Mouse (Mus musculus) lung, adult 2 months (tissue): ENCODE results near the gene Gm11060.

ENCODE experiments used
- CTCF ChIP-seq: fragments of 200-500 bp; IDR thresholded peaks from 2 replicates; pipeline ENCODE4 v1.5.1; 2011; ENCODE audit warnings: mild to moderate bottlenecking, low read length, control low read depth; ENCODE audit not compliant: insufficient read depth
- POLR2A ChIP-seq: fragments of 200-500 bp; IDR thresholded peaks from 2 replicates; pipeline ENCODE4 v1.6.1; 2011; ENCODE audit warnings: low read depth, mild to moderate bottlenecking, control low read depth, low read length, borderline replicate concordance; ENCODE audit errors: extremely low read depth

- TF ChIP-seq CTCF: no peak
- no peak for TF ChIP-seq POLR2A
These were observed 5.6 kb downstream of the Gm11060 start for GRCm38 (mm10) chr2:105097294-105097953.
